Mouse (Mus musculus) adrenal gland, postnatal 14 days (tissue): Measurements from ENCODE around the gene Tnf. TPM values are rescaled to one million over a fixed set of nuclear protein-coding genes. Genes with fewer than 3 reads are reported as not detected.

Experiments
- DNase-seq: peaks from one replicate; pipeline ENCODE4 v3.0.0; 2021; ENCODE audit warnings: mixed read lengths
- total RNA-seq: library from RNA; stranded (reverse); gene quantifications from 2 replicates; pipeline ENCODE4 v1.2.3, GENCODE M21; 2021

Gene Tnf
- total RNA-seq, 1 experiment from 2014 or later: 0.33 TPM

- DNase-seq: no peak
Observed at GRCm38 (mm10) chr17:35198946-35199345, 2.9 kb downstream of the Tnf start.

- no peak for DNase-seq
Observed at GRCm38 (mm10) chr17:35198029-35198428, 3.8 kb downstream of the Tnf start.

- DNase-seq: no peak
Observed at GRCm38 (mm10) chr17:35197126-35197525, 4.7 kb downstream of the Tnf start.

- no peak for DNase-seq
Observed at GRCm38 (mm10) chr17:35196321-35196641, 5.5 kb downstream of the Tnf start.

- DNase-seq: peak; percentile 93
Observed at GRCm38 (mm10) chr17:35195631-35196320, 6.0 kb downstream of the Tnf start.

- DNase-seq: no peak
Observed at GRCm38 (mm10) chr17:35194844-35195630, 6.8 kb downstream of the Tnf start.

- DNase-seq: peak; percentile 72
Observed at GRCm38 (mm10) chr17:35193881-35194843, 7.6 kb downstream of the Tnf start, which contains the start of gene Ltb. TSS of gene Ltb (plus strand) at chr17:35194439.

GRCm38 (mm10) chr17:35192924-35193323 is 8.9 kb downstream of the Tnf start:
- peak; percentile 53 for DNase-seq

- no peak for DNase-seq
Observed at GRCm38 (mm10) chr17:35191723-35192122, 10.1 kb downstream of the Tnf start.

- no peak for DNase-seq
Observed at GRCm38 (mm10) chr17:35190096-35190495, 11.7 kb downstream of the Tnf start.

- DNase-seq: no peak
Observed at GRCm38 (mm10) chr17:35189186-35189585, 12.6 kb downstream of the Tnf start.

GRCm38 (mm10) chr17:35187959-35188610 is 13.7 kb downstream of the Tnf start, which contains the start of gene Lst1:
TSS of gene Lst1 (minus strand) at chr17:35188439.
- no peak for DNase-seq

GRCm38 (mm10) chr17:35187345-35187744 is 14.5 kb downstream of the Tnf start:
- no peak for DNase-seq

- peak; percentile 57 for DNase-seq
Observed at GRCm38 (mm10) chr17:35186681-35187080, 15.1 kb downstream of the Tnf start.

GRCm38 (mm10) chr17:35185639-35186611 is 15.9 kb downstream of the Tnf start:
- DNase-seq: peak; percentile 87

- DNase-seq: no peak
Observed at GRCm38 (mm10) chr17:35180093-35180492, 21.7 kb downstream of the Tnf start.

GRCm38 (mm10) chr17:35178528-35178927 is 23.3 kb downstream of the Tnf start:
- peak; percentile 90 for DNase-seq

- no peak for DNase-seq
Observed at GRCm38 (mm10) chr17:35175968-35176367, 25.8 kb downstream of the Tnf start, which contains the start of gene Aif1. TSS of gene Aif1 (minus strand) at chr17:35176068.

GRCm38 (mm10) chr17:35175382-35175781 is 26.4 kb downstream of the Tnf start:
- no peak for DNase-seq

- DNase-seq: no peak
Observed at GRCm38 (mm10) chr17:35174201-35174977, 27.4 kb downstream of the Tnf start.
